Mouse (Mus musculus) liver, embryonic 14.5 days (tissue): ENCODE data around the gene Jsrp1.

Source experiments
- CTCF ChIP-seq: IDR thresholded peaks from 2 replicates; pipeline ENCODE4 v1.5.1; 2016; ENCODE audit warnings: antibody characterized with exemption, low read depth, control low read depth
- EP300 ChIP-seq: IDR thresholded peaks from 2 replicates; pipeline ENCODE4 v1.6.1; 2016; ENCODE audit warnings: antibody characterized with exemption, low read depth

- TF ChIP-seq CTCF (no peak), EP300 (no peak)
Observed at GRCm38 (mm10) chr10:80839848-80840247, 26.6 kb upstream of the Jsrp1 start.
